Mouse (Mus musculus) heart, postnatal 0 days (tissue): ENCODE measurements around the gene Itgb4. TPM values are rescaled to one million over a fixed set of nuclear protein-coding genes. Genes with fewer than 3 reads are reported as not detected.

ENCODE experiments used
- ATAC-seq: fragments of 200-750 bp; cut with Nextera tagmentation; 2 replicates; pipeline ENCODE4 v1.8.0; 2017; ENCODE audit warnings: low read depth, moderate number of reproducible peaks, moderate library complexity; ENCODE audit not compliant: insufficient read depth
- DNase-seq: peaks from one replicate; pipeline ENCODE4 v3.0.0-alpha.2; 2016; ENCODE audit warnings: low spot score
- H3K27ac ChIP-seq: fragments of 300-500 bp; sonication (generic); 2 replicates; pipeline ENCODE4 v1.5.1; 2014; ENCODE audit warnings: low read depth, mild to moderate bottlenecking
- H3K27me3 ChIP-seq: fragments of 300-500 bp; sonication (generic); 2 replicates; pipeline ENCODE4 v1.6.1; 2014; ENCODE audit warnings: low read length, mixed read lengths; ENCODE audit not compliant: control insufficient read depth, insufficient read depth
- H3K36me3 ChIP-seq: fragments of 300-500 bp; sonication (generic); replicated peaks from 2 replicates; pipeline ENCODE4 v1.6.1; 2014; ENCODE audit warnings: low read length, mixed read lengths; ENCODE audit not compliant: control insufficient read depth, insufficient read depth
- H3K4me1 ChIP-seq: fragments of 300-500 bp; sonication (generic); 2 replicates; pipeline ENCODE4 v1.6.1; 2014; ENCODE audit warnings: antibody characterized with exemption; ENCODE audit not compliant: control insufficient read depth, insufficient read depth
- H3K4me2 ChIP-seq: fragments of 300-500 bp; sonication (generic); 2 replicates; pipeline ENCODE4 v1.6.1; 2014; ENCODE audit warnings: low read depth, mild to moderate bottlenecking, low read length, moderate library complexity
- H3K4me3 ChIP-seq: fragments of 300-500 bp; sonication (generic); 2 replicates; pipeline ENCODE4 v1.5.1; 2014; ENCODE audit warnings: low read depth, low read length
- H3K9ac ChIP-seq: fragments of 300-500 bp; sonication (generic); replicated peaks from 2 replicates; pipeline ENCODE4 v1.6.1; 2014; ENCODE audit warnings: low read depth, low read length, mixed read lengths
- H3K9me3 ChIP-seq: fragments of 300-500 bp; sonication (generic); replicated peaks from 2 replicates; pipeline ENCODE4 v1.6.1; 2016; ENCODE audit warnings: low read length; ENCODE audit not compliant: control insufficient read depth
- CTCF ChIP-seq: IDR thresholded peaks from 2 replicates; pipeline ENCODE4 v1.5.1; 2016; ENCODE audit warnings: antibody characterized with exemption, control low read depth, low read depth
- EP300 ChIP-seq: IDR thresholded peaks from 2 replicates; pipeline ENCODE4 v1.6.1; 2016; ENCODE audit warnings: antibody characterized with exemption, low read depth
- WGBS: fragments of 180-500 bp; shearing (Covaris S2); extraction: QIAGEN DNeasy Blood & Tissue Kit; methylation state at CpG from one replicate; pipeline ENCODE4 v1.1.7; 2014; 5-methylcytosine and 5-hydroxymethylcytosine counted together
- polyA plus RNA-seq: library from polyadenylated mRNA; unstranded; fragments of >200 nt; fragmentation: Nextera tagmentation; extraction: Ambion mirVana; gene quantifications from 2 replicates; pipeline ENCODE4 v1.2.1, GENCODE M21; 2015
- total RNA-seq: library from RNA; depleted of rRNA; stranded (reverse); fragments of >200 nt; gene quantifications from 2 replicates; pipeline ENCODE4 v1.2.3, GENCODE M21; 2014; ENCODE audit warnings: low replicate concordance

Itgb4 gene
- total and polyA plus RNA-seq, 2 experiments from 2014 or later: 1.1 to 1.5 TPM

GRCm38 (mm10) chr11:116023771-116024355 is 49.4 kb downstream of the Itgb4 start:
- TF ChIP-seq CTCF: peak; percentile 61
- TF ChIP-seq EP300: no peak
- 0% methylated on average over 56 of the region's 57 CpGs for WGBS
- peak; percentile 56 for ATAC-seq

DNA sequence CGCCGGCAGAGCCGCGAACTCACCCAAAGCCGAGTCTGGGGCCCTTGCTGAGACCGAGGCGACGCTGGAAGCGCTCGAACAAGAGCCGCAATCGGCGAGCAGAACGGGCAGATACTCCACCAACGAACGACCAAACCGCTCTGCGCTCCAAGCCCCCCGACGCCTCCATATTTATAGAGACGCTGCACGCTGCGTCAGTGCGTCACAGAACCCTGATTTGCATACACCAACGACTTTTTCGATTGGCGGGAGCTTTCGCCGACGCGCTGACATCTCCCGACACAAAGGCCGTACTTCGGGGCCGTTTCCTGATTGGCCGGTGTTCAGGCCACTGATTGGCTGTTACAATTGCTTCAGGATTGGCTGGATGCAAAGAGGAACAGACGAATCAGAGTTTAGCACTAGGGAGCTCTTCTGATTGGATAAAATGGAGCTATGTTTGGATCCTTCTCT is 49.9 kb downstream of the Itgb4 start:
- under 1% methylated on average over 37 of the region's 37 CpGs for WGBS
- peak overlapping the region; percentile 93 for H3K27ac ChIP-seq
- DNase-seq: peak; percentile 100
- peaks cover 22% of the 10 kb centered on the region for H3K36me3 ChIP-seq
- ATAC-seq: peak; percentile 90
- H3K4me3 ChIP-seq: peak overlapping the region; percentile 77
- no peaks in the 10 kb centered on the region for H3K27me3 ChIP-seq
- H3K9ac ChIP-seq: peak overlapping the region; percentile 94
- no peak overlapping the region for H3K4me2 ChIP-seq
- TF ChIP-seq CTCF (no peak), EP300 (peak; percentile 95)
- peaks cover under 1% of the 10 kb centered on the region; the same call in 1 of the 2 replicates for H3K4me1 ChIP-seq
- H3K9me3 ChIP-seq: no peaks in the 10 kb centered on the region

More at GRCm38 (mm10) chr11:116023771-116024355, 49.4 kb downstream of the Itgb4 start:
- Histone ChIP-seq H3K36me3 (peaks cover 22% of the 10 kb centered on the region), H3K27me3 (no peaks in the 10 kb centered on the region), H3K4me1 (no peaks in the 10 kb centered on the region; the same call in 1 of the 2 replicates), H3K27ac (peak overlapping the region; percentile 93), H3K9ac (peak overlapping the region; percentile 94), H3K4me2 (peak overlapping the region; percentile 57), H3K9me3 (no peaks in the 10 kb centered on the region), H3K4me3 (peak overlapping the region; percentile 77)
- peak; percentile 58 for DNase-seq

- TF ChIP-seq EP300 (no peak), CTCF (no peak)
- peaks cover 22% of the 10 kb centered on the region for H3K36me3 ChIP-seq
- H3K9ac ChIP-seq: no peak overlapping the region
- no peak for ATAC-seq
- H3K27me3 ChIP-seq: no peaks in the 10 kb centered on the region
- WGBS: 89% methylated on average over 3 of the region's 3 CpGs
- H3K9me3 ChIP-seq: no peaks in the 10 kb centered on the region
- H3K4me3 ChIP-seq: no peak overlapping the region
- peaks cover 5% of the 10 kb centered on the region; the same call in 1 of the 2 replicates for H3K4me1 ChIP-seq
- H3K4me2 ChIP-seq: no peak overlapping the region
- no peak for DNase-seq
- H3K27ac ChIP-seq: peak overlapping the region; percentile 51; the same call in 1 of the 2 replicates
Measured at GRCm38 (mm10) chr11:116025056-116025845, 50.7 kb downstream of the Itgb4 start.

GRCm38 (mm10) chr11:116027756-116028155 is 53.2 kb downstream of the Itgb4 start, which contains the start of gene H3f3b:
Gene H3f3b (minus strand): TSS chr11:116027962.
- H3K9me3 ChIP-seq: no peaks in the 10 kb centered on the region
- H3K4me1 ChIP-seq: peaks cover 16% of the 10 kb centered on the region
- no peaks in the 10 kb centered on the region for H3K27me3 ChIP-seq
- 68% methylated on average over 4 of the region's 4 CpGs for WGBS
- H3K36me3 ChIP-seq: peaks cover 5% of the 10 kb centered on the region; the same call in 1 of the 2 replicates
- no peak within 1 kb of the TSS for H3K9ac ChIP-seq
- peak within 1 kb of the TSS; percentile 8; the same call in 1 of the 2 replicates for H3K27ac ChIP-seq
- H3K4me2 ChIP-seq: peak within 1 kb of the TSS; percentile 18; the same call in 1 of the 2 replicates
- ATAC-seq: no peak
- no peak for DNase-seq
- no peak within 1 kb of the TSS for H3K4me3 ChIP-seq
- TF ChIP-seq CTCF (no peak), EP300 (no peak)

DNA sequence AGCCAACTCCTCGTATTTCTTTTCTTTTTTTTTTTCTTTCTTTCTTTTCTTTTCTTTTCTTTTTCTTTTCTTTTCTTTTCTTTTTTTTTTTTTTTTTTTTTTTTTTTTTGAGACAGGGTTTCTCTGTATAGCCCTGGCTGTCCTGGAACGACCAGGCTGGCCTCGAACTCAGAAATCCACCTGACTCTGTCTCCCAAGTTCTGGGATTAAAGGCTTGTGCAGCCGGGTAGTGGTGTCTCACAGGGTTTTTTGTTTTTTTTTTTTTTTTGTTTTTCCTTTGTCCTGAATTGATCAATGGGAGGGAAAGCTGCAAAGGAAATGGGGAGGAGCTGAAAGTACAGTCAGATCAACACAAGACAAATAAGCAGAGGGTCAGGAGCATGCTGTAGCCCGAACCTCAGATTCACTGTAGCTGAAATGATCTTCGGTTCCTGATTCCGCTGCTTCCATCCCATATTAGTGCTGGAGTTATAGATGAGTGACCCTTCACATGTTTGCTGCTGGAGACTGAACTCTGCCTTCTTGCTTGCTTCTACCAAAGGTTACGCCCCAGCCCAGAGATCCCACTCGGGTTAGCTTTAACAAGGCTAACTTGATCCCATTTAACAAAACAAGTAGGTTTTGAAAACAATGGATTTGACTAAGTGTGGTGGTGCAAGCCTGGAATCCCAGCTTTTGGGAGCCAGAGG is 53.8 kb downstream of the Itgb4 start:
- WGBS: 63% methylated on average over 9 of the region's 9 CpGs
- no peak for ATAC-seq
- DNase-seq: no peak

More for the DNA sequence above, 53.8 kb downstream of the Itgb4 start:
- no peak overlapping the region for H3K4me2 ChIP-seq
- peaks cover 3% of the 10 kb centered on the region; the same call in 1 of the 2 replicates for H3K36me3 ChIP-seq
- no peak overlapping the region for H3K4me3 ChIP-seq
- peaks cover 16% of the 10 kb centered on the region for H3K4me1 ChIP-seq
- no peak overlapping the region for H3K27ac ChIP-seq
- TF ChIP-seq CTCF (no peak), EP300 (no peak)
- H3K9me3 ChIP-seq: no peaks in the 10 kb centered on the region
- no peak overlapping the region for H3K9ac ChIP-seq
- H3K27me3 ChIP-seq: no peaks in the 10 kb centered on the region
